In the genomic region with DNA sequence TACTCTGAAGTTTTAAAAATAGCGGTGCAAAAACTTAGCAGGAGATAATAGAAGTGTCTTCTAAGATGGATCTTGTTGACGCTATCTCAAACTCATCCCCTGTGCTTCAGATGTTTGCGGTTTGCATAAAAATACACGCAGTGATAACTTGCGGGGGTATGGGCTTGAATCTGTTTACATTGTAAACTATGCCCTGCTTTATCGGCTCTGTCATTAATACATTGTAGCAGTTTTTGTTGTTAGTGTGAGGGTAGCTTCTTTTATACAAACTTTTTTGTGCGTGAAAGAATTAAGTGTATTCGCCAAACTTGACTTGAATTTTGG, we compare ENCODE assay signal across 9 mouse cellular contexts. TPM values are rescaled to one million over a fixed set of nuclear protein-coding genes. Genes with fewer than 3 reads are reported as not detected.
DNase-seq lines count a peak whose midpoint lies in the region; ATAC-seq and TF ChIP-seq lines count a peak whose summit lies in the region.
"Had no signal": no experiment of that assay in that cellular context is flagged by ENCODE, and none has a peak within 500 bp of the region (broad histone marks: within the 10 kb centered on the region; RNA-seq: fewer than 3 reads in every experiment).

No protein-coding gene starts in this region.

- DNase-seq in kidney, adult 11 months = no peak
- DNase-seq in embryonic facial prominence, embryonic 10.5 days (ENCODE audit: low spot score) = no peak
- no peak for DNase-seq in hindbrain, postnatal 0 days (ENCODE audit: low spot score)
- no peak for DNase-seq in midbrain, postnatal 0 days (ENCODE audit: low spot score)
- DNase-seq in left cerebral cortex, adult 8-10 months (ENCODE audit: low spot score in 2 of 2) = no peak
- no peak for DNase-seq in urinary bladder, adult 18-20 months (ENCODE audit: low spot score in 2 of 2)
- DNase-seq in kidney, postnatal 36 days = no peak

- no peak for TF ChIP-seq CTCF in hindbrain, postnatal 0 days (IDR thresholded peaks at IDR 0.05; ENCODE audit: low read depth)
- TF ChIP-seq CTCF in midbrain, postnatal 0 days (IDR thresholded peaks at IDR 0.05) = no peak

- peak overlapping the region; percentile 89 for H3K4me3 ChIP-seq in kidney, embryonic 15.5 days (replicated peaks)
- peak overlapping the region; percentile 100 for H3K4me3 ChIP-seq in embryonic facial prominence, embryonic 10.5 days
- peak overlapping the region; percentile 97 for H3K4me3 ChIP-seq in hindbrain, postnatal 0 days (ENCODE audit: low read length)
- peak overlapping the region; percentile 98 for H3K4me3 ChIP-seq in midbrain, postnatal 0 days (ENCODE audit: low read depth, low read length)

- H3K4me1 ChIP-seq in kidney, embryonic 15.5 days = peaks cover 29% of the 10 kb centered on the region
- peaks cover 24% of the 10 kb centered on the region for H3K4me1 ChIP-seq in embryonic facial prominence, embryonic 10.5 days
- 0 out of 2 replicates have a peak, but pooled peaks cover 7% of the 10 kb centered on the region for H3K4me1 ChIP-seq in hindbrain, postnatal 0 days (ENCODE audit: insufficient read depth, low read length)
- H3K4me1 ChIP-seq in midbrain, postnatal 0 days (ENCODE audit: insufficient read depth, low read length) = peaks cover 8% of the 10 kb centered on the region; the same call in 1 of the 2 replicates

- H3K36me3 ChIP-seq in kidney, embryonic 15.5 days = 0 out of 2 replicates have a peak, but pooled peaks cover 3% of the 10 kb centered on the region
- H3K36me3 ChIP-seq in embryonic facial prominence, embryonic 10.5 days (replicated peaks) = peaks cover 21% of the 10 kb centered on the region
- H3K36me3 ChIP-seq in hindbrain, postnatal 0 days (ENCODE audit: insufficient read depth, low read length) = no peaks in the 10 kb centered on the region
- no peaks in the 10 kb centered on the region for H3K36me3 ChIP-seq in midbrain, postnatal 0 days (ENCODE audit: insufficient read depth, low read length)

- H3K27ac ChIP-seq in kidney, embryonic 15.5 days = peak overlapping the region; percentile 95
- peak overlapping the region; percentile 97 for H3K27ac ChIP-seq in embryonic facial prominence, embryonic 10.5 days (replicated peaks)
- peak overlapping the region; percentile 97 for H3K27ac ChIP-seq in hindbrain, postnatal 0 days
- no peak overlapping the region for H3K27ac ChIP-seq in midbrain, postnatal 0 days (ENCODE audit: low read depth, low read length)

- no peak for ATAC-seq in kidney, embryonic 15.5 days (replicated peaks; ENCODE audit: low FRiP score)
- no peak for ATAC-seq in hindbrain, postnatal 0 days
- no peak for ATAC-seq in midbrain, postnatal 0 days (ENCODE audit: low FRiP score)

- H3K4me2 ChIP-seq in kidney, embryonic 15.5 days = peak overlapping the region; percentile 76
- H3K4me2 ChIP-seq in hindbrain, postnatal 0 days (ENCODE audit: low read depth, low read length) = peak overlapping the region; percentile 65
- peak overlapping the region; percentile 70 for H3K4me2 ChIP-seq in midbrain, postnatal 0 days (ENCODE audit: low read depth, low read length, poor library complexity, severe bottlenecking)

- no peaks in the 10 kb centered on the region for H3K27me3 ChIP-seq in kidney, embryonic 15.5 days
- H3K27me3 ChIP-seq in embryonic facial prominence, embryonic 10.5 days (replicated peaks; ENCODE audit: low read depth, poor library complexity, severe bottlenecking) = no peaks in the 10 kb centered on the region
- H3K27me3 ChIP-seq in hindbrain, postnatal 0 days (ENCODE audit: insufficient read depth, low read length) = no peaks in the 10 kb centered on the region
- H3K27me3 ChIP-seq in midbrain, postnatal 0 days (ENCODE audit: insufficient read depth, low read length) = no peaks in the 10 kb centered on the region
- H3K27me3 ChIP-seq: Patski had no signal

- peak overlapping the region; percentile 87 for H3K9ac ChIP-seq in kidney, embryonic 15.5 days
- peak overlapping the region; percentile 98 for H3K9ac ChIP-seq in hindbrain, postnatal 0 days (replicated peaks; ENCODE audit: low read length)
- peak overlapping the region; percentile 93; the same call in 1 of the 2 replicates for H3K9ac ChIP-seq in midbrain, postnatal 0 days (replicated peaks; ENCODE audit: low read length, poor library complexity, severe bottlenecking)

- H3K9me3 ChIP-seq in kidney, embryonic 15.5 days (replicated peaks) = no peaks in the 10 kb centered on the region
- H3K9me3 ChIP-seq in embryonic facial prominence, embryonic 10.5 days = no peaks in the 10 kb centered on the region
- H3K9me3 ChIP-seq in hindbrain, postnatal 0 days (ENCODE audit: low read length) = no peaks in the 10 kb centered on the region
- H3K9me3 ChIP-seq in midbrain, postnatal 0 days (ENCODE audit: low read length) = no peaks in the 10 kb centered on the region

- whole genome bisulfite sequencing in kidney, embryonic 15.5 days = 8% methylated on average over 8 of the region's 8 CpGs
- WGBS in embryonic facial prominence, embryonic 10.5 days = 10% methylated on average over 8 of the region's 8 CpGs
- WGBS in hindbrain, postnatal 0 days = 6% methylated on average over 8 of the region's 8 CpGs
- 8% methylated on average over 8 of the region's 8 CpGs for WGBS in midbrain, postnatal 0 days

RNA-seq across cellular contexts. Expression of gene Naa15, which starts 2.1 kb away (rescaled TPM):
- polyA plus RNA-seq in kidney, embryonic 15.5 days (2015; fragmentation: Nextera tagmentation; extraction: Ambion mirVana) = 52.3 and 54.6 TPM in 2 replicates
- 68.2 and 69.9 TPM in 2 replicates for polyA plus RNA-seq in embryonic facial prominence, embryonic 10.5 days (2016; fragmentation: Nextera tagmentation; extraction: Ambion mirVana)
- total RNA-seq in hindbrain, postnatal 0 days (2014; rRNA removed) = 20.4 and 22.5 TPM in 2 replicates
- polyA plus RNA-seq in hindbrain, postnatal 0 days (2015; fragmentation: Nextera tagmentation; extraction: Ambion mirVana) = 35.0 and 36.5 TPM in 2 replicates
- 19.5 and 33.8 TPM in 2 replicates for total RNA-seq in midbrain, postnatal 0 days (2014; rRNA removed)
- 26.4 and 29.7 TPM in 2 replicates for polyA plus RNA-seq in midbrain, postnatal 0 days (2015; fragmentation: Nextera tagmentation; extraction: Ambion mirVana)
- 10 to 100 TPM; 40.1 to 54.8 (median 43.8) TPM for total RNA-seq in left cerebral cortex, adult 8-10 months (2022)

RNA-seq across cellular contexts. Expression of gene Ndufc1, which starts 8.3 kb away (rescaled TPM):
- 771 and 842 TPM in 2 replicates for polyA plus RNA-seq in kidney, embryonic 15.5 days (2015; fragmentation: Nextera tagmentation; extraction: Ambion mirVana)
- 646 and 663 TPM in 2 replicates for polyA plus RNA-seq in embryonic facial prominence, embryonic 10.5 days (2016; fragmentation: Nextera tagmentation; extraction: Ambion mirVana)
- total RNA-seq in hindbrain, postnatal 0 days (2014; rRNA removed) = 33.4 and 35.0 TPM in 2 replicates
- polyA plus RNA-seq in hindbrain, postnatal 0 days (2015; fragmentation: Nextera tagmentation; extraction: Ambion mirVana) = 1,023 and 1,091 TPM in 2 replicates
- total RNA-seq in midbrain, postnatal 0 days (2014; rRNA removed) = 31.5 and 36.4 TPM in 2 replicates
- 961 and 994 TPM in 2 replicates for polyA plus RNA-seq in midbrain, postnatal 0 days (2015; fragmentation: Nextera tagmentation; extraction: Ambion mirVana)
- total RNA-seq in left cerebral cortex, adult 8-10 months (2022) = 100 to 1,000 TPM; 289 to 306 (median 295) TPM

RNA-seq across cellular contexts. Expression of gene Mgarp, which starts 20.6 kb away (rescaled TPM):
- 5.3 and 11.4 TPM in 2 replicates for polyA plus RNA-seq in kidney, embryonic 15.5 days (2015; fragmentation: Nextera tagmentation; extraction: Ambion mirVana)
- 8.0 and 8.7 TPM in 2 replicates for polyA plus RNA-seq in embryonic facial prominence, embryonic 10.5 days (2016; fragmentation: Nextera tagmentation; extraction: Ambion mirVana)
- total RNA-seq in hindbrain, postnatal 0 days (2014; rRNA removed) = 2.8 and 3.1 TPM in 2 replicates
- polyA plus RNA-seq in hindbrain, postnatal 0 days (2015; fragmentation: Nextera tagmentation; extraction: Ambion mirVana) = 2.1 and 3.2 TPM in 2 replicates
- 0.49 TPM in 1 of 2 replicates, not detected in the other for total RNA-seq in midbrain, postnatal 0 days (2014; rRNA removed)
- polyA plus RNA-seq in midbrain, postnatal 0 days (2015; fragmentation: Nextera tagmentation; extraction: Ambion mirVana) = 0.40 and 0.49 TPM in 2 replicates
- total RNA-seq in left cerebral cortex, adult 8-10 months (2022) = under 1 TPM in 2 of 4 experiments, not detected in 2; 0.42 to 0.59 TPM
